Mouse (Mus musculus): ENCODE measurements around the gene Sppl2b. TPM values are rescaled to one million over a fixed set of nuclear protein-coding genes. Genes with fewer than 3 reads are reported as not detected.
A peak's percentile ranks its signal among the peaks of the same experiment; 100 is the strongest.

The Sppl2b gene
- polyA plus RNA-seq, 1 experiment from 2014 or later: 17.7 TPM

DNA sequence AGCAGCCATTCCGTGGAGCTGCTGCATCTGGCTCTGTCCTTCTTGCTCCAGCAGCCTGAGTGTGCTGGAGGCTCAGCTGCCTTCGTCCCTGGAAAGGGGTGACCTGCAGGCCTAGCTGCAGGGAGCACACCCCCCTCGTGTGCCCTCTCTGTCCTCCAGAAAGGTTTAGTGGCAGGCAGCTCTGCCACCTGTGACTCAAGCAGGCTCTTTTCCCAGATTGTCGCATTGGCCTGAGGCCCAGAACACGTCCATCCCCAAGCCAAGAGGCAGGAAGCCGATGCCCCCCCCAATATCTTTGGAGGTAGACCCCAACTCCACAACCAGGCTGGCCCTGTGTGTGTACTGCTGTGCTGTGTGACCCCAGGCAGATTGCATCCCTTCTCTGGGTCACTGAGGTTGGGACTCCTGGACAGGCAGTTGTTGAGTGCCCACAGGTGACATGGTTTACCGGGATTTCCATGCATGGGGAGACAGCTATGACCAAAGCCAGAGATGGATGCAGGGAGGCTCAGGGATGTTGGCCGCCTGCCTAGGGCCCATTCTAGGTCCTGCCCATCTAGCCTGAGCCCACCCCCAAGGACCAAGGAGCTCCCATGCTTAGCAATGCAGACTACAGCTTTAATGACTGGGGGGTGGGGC, 9.9 kb upstream of the Sppl2b start:
- no peak overlapping the region for H3K4me2 ChIP-seq (replicated peaks; ENCODE audit: low read depth)
- TF ChIP-seq EP300 (optimal IDR thresholded peaks at IDR 0.05) (no peak), CTCF (IDR thresholded peaks at IDR 0.05; ENCODE audit: low read depth) (no peak)
- H3K27ac ChIP-seq (replicated peaks): no peak overlapping the region
- 0 out of 2 replicates have a peak, but pooled peaks cover 2% of the 10 kb centered on the region for H3K4me1 ChIP-seq (replicated peaks; ENCODE audit: control insufficient read depth, insufficient read depth)
- no peak for DNase-seq (ENCODE audit: low spot score)
- no peaks in the 10 kb centered on the region for H3K36me3 ChIP-seq (ENCODE audit: control insufficient read depth, insufficient read depth, low read length)
- ATAC-seq (ENCODE audit: low FRiP score, low TSS enrichment): no peak
- no peaks in the 10 kb centered on the region for H3K9me3 ChIP-seq (ENCODE audit: control insufficient read depth, low read length)
- no peak overlapping the region for H3K9ac ChIP-seq (ENCODE audit: low read length)
- 55% methylated on average over 8 of the region's 8 CpGs for WGBS
- H3K4me3 ChIP-seq (ENCODE audit: low read depth, low read length): no peak overlapping the region
- peaks cover 4% of the 10 kb centered on the region; the same call in 1 of the 2 replicates for H3K27me3 ChIP-seq (ENCODE audit: control insufficient read depth, insufficient read depth, low read length)

DNA sequence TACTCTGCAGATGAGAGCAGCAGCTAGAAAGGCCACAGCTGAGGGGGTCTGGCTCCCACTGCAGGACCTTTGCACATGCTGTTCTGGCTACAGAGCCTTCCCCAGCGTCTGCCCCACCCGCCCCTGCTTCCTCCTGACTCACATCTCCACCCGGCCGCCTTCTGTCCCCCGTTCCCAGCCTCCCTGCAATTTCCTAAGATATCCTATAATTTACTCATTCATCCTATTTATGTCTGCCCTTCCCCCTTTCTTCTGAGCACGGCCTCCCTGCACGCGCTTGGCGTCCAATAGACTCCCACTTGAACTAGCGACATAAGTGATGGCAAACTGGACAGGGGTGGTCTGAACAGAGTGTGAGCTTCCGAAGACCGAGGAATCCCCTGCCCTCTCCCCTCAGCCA, 9.3 kb upstream of the Sppl2b start:
- WGBS: 70% methylated on average over 11 of the region's 12 CpGs
- peaks cover 4% of the 10 kb centered on the region; the same call in 1 of the 2 replicates for H3K27me3 ChIP-seq (ENCODE audit: control insufficient read depth, insufficient read depth, low read length)
- ATAC-seq (ENCODE audit: low FRiP score, low TSS enrichment): no peak

DNA sequence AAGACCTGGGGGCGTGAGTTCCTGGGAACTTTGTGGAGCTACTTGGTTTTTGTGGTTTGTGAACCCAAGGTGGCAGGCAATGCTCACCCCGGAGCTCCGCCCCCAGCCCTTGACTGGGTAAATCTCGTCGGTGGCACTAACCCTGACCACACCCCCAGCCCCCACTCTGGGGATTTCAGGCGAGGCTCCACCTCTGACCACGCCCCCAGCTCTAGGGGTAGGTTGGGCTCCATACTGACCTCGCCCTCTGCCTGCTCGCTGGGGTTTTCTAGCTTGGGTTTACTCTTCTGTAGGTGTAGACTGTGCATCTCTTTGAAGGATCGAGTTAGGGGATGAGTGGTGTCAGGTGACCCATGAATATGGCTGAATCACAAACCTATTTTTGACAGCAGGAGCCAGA, 6.5 kb upstream of the Sppl2b start:
- Histone ChIP-seq H3K9me3 (ENCODE audit: control insufficient read depth, low read length) (no peaks in the 10 kb centered on the region), H3K4me2 (replicated peaks; ENCODE audit: low read depth) (no peak overlapping the region), H3K36me3 (ENCODE audit: control insufficient read depth, insufficient read depth, low read length) (no peaks in the 10 kb centered on the region), H3K4me3 (ENCODE audit: low read depth, low read length) (no peak overlapping the region), H3K27ac (replicated peaks) (no peak overlapping the region), H3K4me1 (replicated peaks; ENCODE audit: control insufficient read depth, insufficient read depth) (0 out of 2 replicates have a peak, but pooled peaks cover 2% of the 10 kb centered on the region), H3K27me3 (ENCODE audit: control insufficient read depth, insufficient read depth, low read length) (peaks cover 4% of the 10 kb centered on the region; the same call in 1 of the 2 replicates), H3K9ac (ENCODE audit: low read length) (no peak overlapping the region)
- peak; percentile 79 for DNase-seq (ENCODE audit: low spot score)
- TF ChIP-seq EP300 (optimal IDR thresholded peaks at IDR 0.05): no peak
- WGBS: 5% methylated on average over 10 of the region's 10 CpGs
- ATAC-seq (ENCODE audit: low FRiP score, low TSS enrichment): peak; percentile 52; the same call in 1 of the 2 replicates

More for the DNA sequence above, 9.3 kb upstream of the Sppl2b start:
- no peak overlapping the region for H3K27ac ChIP-seq (replicated peaks)
- 0 out of 2 replicates have a peak, but pooled peaks cover 2% of the 10 kb centered on the region for H3K4me1 ChIP-seq (replicated peaks; ENCODE audit: control insufficient read depth, insufficient read depth)
- H3K4me3 ChIP-seq (ENCODE audit: low read depth, low read length): no peak overlapping the region
- no peak for DNase-seq (ENCODE audit: low spot score)
- H3K9me3 ChIP-seq (ENCODE audit: control insufficient read depth, low read length): no peaks in the 10 kb centered on the region
- no peak for TF ChIP-seq CTCF (IDR thresholded peaks at IDR 0.05; ENCODE audit: low read depth)
- TF ChIP-seq EP300 (optimal IDR thresholded peaks at IDR 0.05): no peak
- H3K36me3 ChIP-seq (ENCODE audit: control insufficient read depth, insufficient read depth, low read length): no peaks in the 10 kb centered on the region
- H3K4me2 ChIP-seq (replicated peaks; ENCODE audit: low read depth): no peak overlapping the region
- H3K9ac ChIP-seq (ENCODE audit: low read length): no peak overlapping the region

DNA sequence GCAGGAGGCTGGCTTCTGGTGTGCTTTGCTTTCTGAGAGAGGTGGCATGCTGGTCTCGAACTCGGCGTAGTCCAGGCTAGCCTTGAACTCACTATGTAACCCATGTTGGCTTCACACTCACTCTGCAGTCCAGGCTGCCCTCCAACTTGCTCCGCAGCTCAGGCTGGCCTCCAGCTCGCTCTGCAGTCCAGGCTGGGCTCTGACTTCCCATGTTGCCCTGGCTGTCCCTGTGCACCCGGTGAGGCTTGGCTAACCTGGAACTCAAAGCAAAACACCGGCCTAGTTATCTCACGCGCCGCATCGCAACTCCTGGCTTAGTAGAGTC, 636 bp downstream of the Sppl2b start:
- peak overlapping the region; percentile 85 for H3K9ac ChIP-seq (ENCODE audit: low read length)
- no peak overlapping the region for H3K27ac ChIP-seq (replicated peaks)
- no peaks in the 10 kb centered on the region for H3K27me3 ChIP-seq (ENCODE audit: control insufficient read depth, insufficient read depth, low read length)
- DNase-seq (ENCODE audit: low spot score): no peak
- peak overlapping the region; percentile 86 for H3K4me3 ChIP-seq (ENCODE audit: low read depth, low read length)
- WGBS: 16% methylated on average over 11 of the region's 11 CpGs
- ATAC-seq (ENCODE audit: low FRiP score, low TSS enrichment): no peak; the same call in 1 of the 2 replicates
- TF ChIP-seq EP300 (optimal IDR thresholded peaks at IDR 0.05): no peak
- TF ChIP-seq CTCF (IDR thresholded peaks at IDR 0.05; ENCODE audit: low read depth): no peak
- no peaks in the 10 kb centered on the region for H3K9me3 ChIP-seq (ENCODE audit: control insufficient read depth, low read length)
- peaks cover 2% of the 10 kb centered on the region; the same call in 1 of the 2 replicates for H3K4me1 ChIP-seq (replicated peaks; ENCODE audit: control insufficient read depth, insufficient read depth)
- no peaks in the 10 kb centered on the region for H3K36me3 ChIP-seq (ENCODE audit: control insufficient read depth, insufficient read depth, low read length)
- H3K4me2 ChIP-seq (replicated peaks; ENCODE audit: low read depth): peak overlapping the region; percentile 100

DNA sequence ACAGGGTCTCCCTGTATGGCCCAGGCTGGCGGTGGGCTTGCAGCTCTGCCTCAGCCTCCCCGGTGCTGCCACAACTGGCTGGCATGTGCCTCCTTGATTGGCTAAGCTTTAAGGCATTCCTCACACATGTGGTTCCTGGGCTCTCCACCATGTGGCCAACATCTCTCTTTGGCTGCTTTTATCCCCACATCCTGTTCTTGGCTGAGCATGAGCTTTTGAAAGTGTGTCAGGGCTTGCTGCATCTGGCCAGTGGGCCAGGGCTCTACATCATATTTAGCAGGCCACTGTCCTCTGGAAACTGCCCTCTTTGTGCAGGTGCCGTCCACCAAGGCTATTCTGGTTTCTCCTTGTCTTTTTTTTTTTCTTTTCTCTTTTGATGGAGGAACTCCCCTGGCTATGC, 1.2 kb downstream of the Sppl2b start:
- Histone ChIP-seq H3K4me3 (ENCODE audit: low read depth, low read length) (no peak overlapping the region; the same call in 1 of the 2 replicates), H3K9ac (ENCODE audit: low read length) (no peak overlapping the region; the same call in 1 of the 2 replicates), H3K27me3 (ENCODE audit: control insufficient read depth, insufficient read depth, low read length) (no peaks in the 10 kb centered on the region), H3K4me1 (replicated peaks; ENCODE audit: control insufficient read depth, insufficient read depth) (peaks cover 2% of the 10 kb centered on the region; the same call in 1 of the 2 replicates), H3K27ac (replicated peaks) (no peak overlapping the region), H3K36me3 (ENCODE audit: control insufficient read depth, insufficient read depth, low read length) (no peaks in the 10 kb centered on the region), H3K9me3 (ENCODE audit: control insufficient read depth, low read length) (no peaks in the 10 kb centered on the region), H3K4me2 (replicated peaks; ENCODE audit: low read depth) (peak overlapping the region; percentile 100; the same call in 1 of the 2 replicates)
- WGBS: 74% methylated on average over 3 of the region's 3 CpGs
- TF ChIP-seq CTCF (IDR thresholded peaks at IDR 0.05; ENCODE audit: low read depth) (peak; percentile 42), EP300 (optimal IDR thresholded peaks at IDR 0.05) (no peak)
- ATAC-seq (ENCODE audit: low FRiP score, low TSS enrichment) (no peak), DNase-seq (ENCODE audit: low spot score) (no peak)

DNA sequence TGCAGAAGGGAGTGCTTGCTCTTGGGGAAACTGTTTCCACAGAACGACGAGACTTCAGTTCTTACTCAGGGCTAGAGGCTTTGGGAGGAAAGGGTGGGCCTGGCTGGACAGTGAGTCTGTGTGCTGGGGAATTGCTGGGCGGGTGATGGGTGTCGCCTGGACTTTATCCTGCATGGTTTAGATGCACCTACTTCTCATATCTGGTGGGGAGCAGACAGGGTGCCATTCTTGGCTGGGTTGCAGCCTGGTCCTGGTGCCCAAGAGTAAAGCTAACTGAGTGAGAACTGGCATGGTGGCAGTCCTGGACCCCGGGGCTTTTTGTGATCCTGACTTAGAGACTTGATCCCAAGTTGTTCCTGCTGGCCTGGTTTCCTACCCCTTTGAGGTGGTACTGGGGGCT, 1.8 kb downstream of the Sppl2b start:
- no peak overlapping the region for H3K4me2 ChIP-seq (replicated peaks; ENCODE audit: low read depth)
- H3K9ac ChIP-seq (ENCODE audit: low read length): no peak overlapping the region
- 64% methylated on average over 5 of the region's 5 CpGs for WGBS
- H3K36me3 ChIP-seq (ENCODE audit: control insufficient read depth, insufficient read depth, low read length): 0 out of 2 replicates have a peak, but pooled peaks cover 3% of the 10 kb centered on the region
- H3K9me3 ChIP-seq (ENCODE audit: control insufficient read depth, low read length): no peaks in the 10 kb centered on the region
- ATAC-seq (ENCODE audit: low FRiP score, low TSS enrichment) (no peak), DNase-seq (ENCODE audit: low spot score) (no peak)
- no peaks in the 10 kb centered on the region for H3K27me3 ChIP-seq (ENCODE audit: control insufficient read depth, insufficient read depth, low read length)
- H3K27ac ChIP-seq (replicated peaks): no peak overlapping the region
- H3K4me3 ChIP-seq (ENCODE audit: low read depth, low read length): no peak overlapping the region
- TF ChIP-seq CTCF (IDR thresholded peaks at IDR 0.05; ENCODE audit: low read depth) (no peak), EP300 (optimal IDR thresholded peaks at IDR 0.05) (no peak)
- peaks cover 2% of the 10 kb centered on the region; the same call in 1 of the 2 replicates for H3K4me1 ChIP-seq (replicated peaks; ENCODE audit: control insufficient read depth, insufficient read depth)

Measured in stomach, postnatal 0 days (tissue).